8 mouse cellular contexts compared by ENCODE assay signal in genomic region chr4:118179467-118180300, GRCm38 (mm10). TPM values are rescaled to one million over a fixed set of nuclear protein-coding genes. Genes with fewer than 3 reads are reported as not detected.
DNase-seq lines count a peak whose midpoint lies in the region; ATAC-seq and TF ChIP-seq lines count a peak whose summit lies in the region.

Gene Kdm4a (minus strand): TSS chr4:118180043.

- H3K36me3 ChIP-seq in forebrain, embryonic 10.5 days (replicated peaks): peaks cover 28% of the 10 kb centered on the region
- peaks cover 27% of the 10 kb centered on the region for H3K36me3 ChIP-seq in heart, embryonic 15.5 days
- H3K36me3 ChIP-seq in liver, embryonic 14.5 days (replicated peaks; ENCODE audit: control insufficient read depth, insufficient read depth, low read depth): peaks cover 25% of the 10 kb centered on the region
- H3K36me3 ChIP-seq in neural tube, embryonic 11.5 days (ENCODE audit: control insufficient read depth, insufficient read depth, low read length): peaks cover 12% of the 10 kb centered on the region; the same call in 1 of the 2 replicates
- H3K36me3 ChIP-seq in stomach, postnatal 0 days (ENCODE audit: control insufficient read depth, insufficient read depth, low read length): peaks cover 16% of the 10 kb centered on the region

- peak; percentile 99 for ATAC-seq in heart, embryonic 15.5 days (replicated peaks; ENCODE audit: insufficient number of reproducible peaks, insufficient read depth, low FRiP score, low read depth)
- ATAC-seq in liver, embryonic 14.5 days (ENCODE audit: insufficient read depth): peak; percentile 99
- ATAC-seq in neural tube, embryonic 11.5 days (ENCODE audit: insufficient read depth, low FRiP score, low TSS enrichment): peak; percentile 99
- peak; percentile 100 for ATAC-seq in stomach, postnatal 0 days (ENCODE audit: low FRiP score, low TSS enrichment)

- peak; percentile 32 for TF ChIP-seq CTCF in liver, embryonic 14.5 days (IDR thresholded peaks at IDR 0.05; ENCODE audit: low read depth)
- TF ChIP-seq CTCF in stomach, postnatal 0 days (IDR thresholded peaks at IDR 0.05; ENCODE audit: low read depth): no peak; the same call in 1 of the 2 replicates

- peaks cover 19% of the 10 kb centered on the region for H3K4me1 ChIP-seq in forebrain, embryonic 10.5 days
- peaks cover 15% of the 10 kb centered on the region for H3K4me1 ChIP-seq in heart, embryonic 15.5 days (replicated peaks)
- peaks cover 2 to 9% of the 10 kb centered on the region in 2 experiments; a peak in 3 of 4 replicates for H3K4me1 ChIP-seq in liver, embryonic 14.5 days (replicated peaks; ENCODE audit: control insufficient read depth in 2 of 2, insufficient read depth in 2 of 2, low read length in 1 of 2)
- H3K4me1 ChIP-seq in neural tube, embryonic 11.5 days (ENCODE audit: control insufficient read depth, insufficient read depth, low read length): peaks cover 9% of the 10 kb centered on the region
- H3K4me1 ChIP-seq in stomach, postnatal 0 days (replicated peaks; ENCODE audit: control insufficient read depth, insufficient read depth): no peaks in the 10 kb centered on the region

- no peaks in the 10 kb centered on the region for H3K9me3 ChIP-seq in forebrain, embryonic 10.5 days
- no peaks in the 10 kb centered on the region for H3K9me3 ChIP-seq in heart, embryonic 15.5 days (replicated peaks)
- H3K9me3 ChIP-seq in liver, embryonic 14.5 days (ENCODE audit: control insufficient read depth, low read length): no peaks in the 10 kb centered on the region
- no peaks in the 10 kb centered on the region for H3K9me3 ChIP-seq in neural tube, embryonic 11.5 days (ENCODE audit: control insufficient read depth, low read length)
- no peaks in the 10 kb centered on the region for H3K9me3 ChIP-seq in stomach, postnatal 0 days (ENCODE audit: control insufficient read depth, low read length)

- peak; percentile 85 to 91 for DNase-seq in CD8-positive naive resting alpha-beta T cell, adult 2 months (ENCODE audit: low read depth in 2 of 2, low spot score in 2 of 2)
- peak; percentile 94 for DNase-seq in c-Kit-positive CD71-negative TER-119-negative erythroid progenitor cells, embryonic 14.5 days (ENCODE audit: low read depth)
- peak; percentile 92 for DNase-seq in forebrain, embryonic 10.5 days (ENCODE audit: extremely low spot score, low spot score)
- DNase-seq in kidney, postnatal 25 days: peak; percentile 94 to 99
- DNase-seq in liver, embryonic 14.5 days (ENCODE audit: low read depth in 3 of 3, low spot score in 3 of 3): peak; percentile 98 to 99 (median 99)
- peak; percentile 94 for DNase-seq in neural tube, embryonic 11.5 days (ENCODE audit: low spot score)
- DNase-seq in stomach, postnatal 0 days (ENCODE audit: low spot score): peak; percentile 94

- H3K9ac ChIP-seq in heart, embryonic 15.5 days: peak within 1 kb of the TSS; percentile 89
- peak within 1 kb of the TSS; percentile 89 for H3K9ac ChIP-seq in liver, embryonic 14.5 days (replicated peaks)
- H3K9ac ChIP-seq in neural tube, embryonic 11.5 days (ENCODE audit: low read length): peak within 1 kb of the TSS; percentile 87
- peak within 1 kb of the TSS; percentile 70 for H3K9ac ChIP-seq in stomach, postnatal 0 days (ENCODE audit: low read length)

- no peaks in the 10 kb centered on the region for H3K27me3 ChIP-seq in forebrain, embryonic 10.5 days (ENCODE audit: poor library complexity, severe bottlenecking)
- no peaks in the 10 kb centered on the region for H3K27me3 ChIP-seq in heart, embryonic 15.5 days
- H3K27me3 ChIP-seq in liver, embryonic 14.5 days (ENCODE audit: control insufficient read depth, insufficient read depth, low read length): no peaks in the 10 kb centered on the region
- H3K27me3 ChIP-seq in neural tube, embryonic 11.5 days (ENCODE audit: control insufficient read depth, insufficient read depth, low read length): no peaks in the 10 kb centered on the region
- H3K27me3 ChIP-seq in stomach, postnatal 0 days (ENCODE audit: control insufficient read depth, insufficient read depth, low read length): no peaks in the 10 kb centered on the region

- peak within 1 kb of the TSS; percentile 95 for H3K27ac ChIP-seq in forebrain, embryonic 10.5 days
- H3K27ac ChIP-seq in heart, embryonic 15.5 days: peak within 1 kb of the TSS; percentile 99
- H3K27ac ChIP-seq in liver, embryonic 14.5 days: peak within 1 kb of the TSS; percentile 86
- H3K27ac ChIP-seq in neural tube, embryonic 11.5 days (ENCODE audit: low read depth, low read length): peak within 1 kb of the TSS; percentile 88
- H3K27ac ChIP-seq in stomach, postnatal 0 days (replicated peaks): peak within 1 kb of the TSS; percentile 95

- H3K4me3 ChIP-seq in forebrain, embryonic 10.5 days: peak within 1 kb of the TSS; percentile 71
- H3K4me3 ChIP-seq in heart, embryonic 15.5 days: peak within 1 kb of the TSS; percentile 95
- peak within 1 kb of the TSS; percentile 76 to 93 for H3K4me3 ChIP-seq in liver, embryonic 14.5 days (ENCODE audit: insufficient read depth in 1 of 2, low read depth in 2 of 2, low read length in 2 of 2)
- peak within 1 kb of the TSS; percentile 77 for H3K4me3 ChIP-seq in neural tube, embryonic 11.5 days (ENCODE audit: low read depth, low read length)
- peak within 1 kb of the TSS; percentile 80 for H3K4me3 ChIP-seq in stomach, postnatal 0 days (ENCODE audit: low read depth, low read length)

- WGBS in forebrain, embryonic 10.5 days: under 1% methylated on average over 38 of the region's 38 CpGs
- under 1% methylated on average over 38 of the region's 38 CpGs for WGBS in heart, embryonic 15.5 days
- WGBS in liver, embryonic 14.5 days (ENCODE audit: insufficient replicate concordance): under 1% methylated on average over 38 of the region's 38 CpGs
- under 1% methylated on average over 38 of the region's 38 CpGs for WGBS in neural tube, embryonic 11.5 days
- under 1% methylated on average over 38 of the region's 38 CpGs for WGBS in stomach, postnatal 0 days

- peak; percentile 39; the same call in 1 of the 2 replicates for TF ChIP-seq EP300 in liver, embryonic 14.5 days (IDR thresholded peaks at IDR 0.05; ENCODE audit: low read depth)
- TF ChIP-seq EP300 in stomach, postnatal 0 days (optimal IDR thresholded peaks at IDR 0.05): no peak

- H3K4me2 ChIP-seq in heart, embryonic 15.5 days: peak within 1 kb of the TSS; percentile 71
- H3K4me2 ChIP-seq in liver, embryonic 14.5 days (ENCODE audit: low read depth): peak within 1 kb of the TSS; percentile 95
- H3K4me2 ChIP-seq in neural tube, embryonic 11.5 days (ENCODE audit: low read depth): peak within 1 kb of the TSS; percentile 73
- peak within 1 kb of the TSS; percentile 71 for H3K4me2 ChIP-seq in stomach, postnatal 0 days (replicated peaks; ENCODE audit: low read depth)

RNA-seq across cellular contexts. Expression of gene Kdm4a, which starts in this region (rescaled TPM):
- 30.3 and 32.9 TPM in 2 replicates for polyA plus RNA-seq in forebrain, embryonic 10.5 days (2016; fragmentation: Nextera tagmentation; extraction: Ambion mirVana)
- polyA plus RNA-seq in heart, embryonic 15.5 days (2015; fragmentation: Nextera tagmentation; extraction: Ambion mirVana): 17.8 and 23.4 TPM in 2 replicates
- polyA plus RNA-seq in liver, embryonic 14.5 days (2012; rRNA removed): 9.3 and 13.7 TPM in 2 replicates
- polyA plus RNA-seq in liver, embryonic 14.5 days (2014; fragmentation: Nextera tagmentation; extraction: Ambion mirVana): 7.3 and 8.6 TPM in 2 replicates
- polyA plus RNA-seq in neural tube, embryonic 11.5 days (2014; fragmentation: Nextera tagmentation; extraction: Ambion mirVana): 65.4 and 68.0 TPM in 2 replicates
- 14.4 and 14.6 TPM in 2 replicates for polyA plus RNA-seq in stomach, postnatal 0 days (2015; fragmentation: Nextera tagmentation; extraction: Ambion mirVana)

Comparison
In these comparisons a context has a peak if more than half of its experiments do, and no peak if none do; other contexts are left out.
1. Peak in every context shown above with its lines: DNase-seq, ATAC-seq, H3K4me3 ChIP-seq and H3K27ac ChIP-seq.